Mouse (Mus musculus) urinary bladder, postnatal 25 days (tissue): ENCODE measurements around the gene Cnn3.

Source experiments
- DNase-seq: peaks from one replicate; pipeline ENCODE4 v3.0.0; 2022; ENCODE audit warnings: low spot score

Gene Cnn3

GRCm38 (mm10) chr3:121490941-121491340, 64.6 kb downstream of the Cnn3 start:
- no peak for DNase-seq

- DNase-seq: no peak
These were observed 65.7 kb downstream of the Cnn3 start for GRCm38 (mm10) chr3:121492026-121492425.

- DNase-seq: no peak
These were observed 67.7 kb downstream of the Cnn3 start for GRCm38 (mm10) chr3:121493997-121494421.

GRCm38 (mm10) chr3:121500225-121500624, 73.9 kb downstream of the Cnn3 start:
- DNase-seq: peak; percentile 81

- no peak for DNase-seq
These were observed 74.4 kb downstream of the Cnn3 start for GRCm38 (mm10) chr3:121500734-121501133.

GRCm38 (mm10) chr3:121504927-121505487, 78.7 kb downstream of the Cnn3 start:
- no peak for DNase-seq

- DNase-seq: no peak
These were observed 79.9 kb downstream of the Cnn3 start for GRCm38 (mm10) chr3:121506175-121506574.

GRCm38 (mm10) chr3:121506756-121507155, 80.5 kb downstream of the Cnn3 start:
- DNase-seq: no peak

GRCm38 (mm10) chr3:121507678-121508077, 81.4 kb downstream of the Cnn3 start:
- no peak for DNase-seq
